Comparison of ENCODE assay signal across 9 mouse cellular contexts in genomic region chr14:16248135-16248534, GRCm38 (mm10). TPM values are rescaled to one million over a fixed set of nuclear protein-coding genes. Genes with fewer than 3 reads are reported as not detected.
DNase-seq lines count a peak whose midpoint lies in the region; ATAC-seq and TF ChIP-seq lines count a peak whose summit lies in the region.
"Had no signal": no experiment of that assay in that cellular context is flagged by ENCODE, and none has a peak within 500 bp of the region (broad histone marks: within the 10 kb centered on the region; RNA-seq: fewer than 3 reads in every experiment).

No protein-coding gene starts in this region.

- no peak for TF ChIP-seq POLR2A in myocyte (IDR thresholded peaks at IDR 0.05; ENCODE audit: insufficient read length, low read depth)

- no peak for ATAC-seq in forebrain, embryonic 16.5 days
- ATAC-seq in limb, embryonic 12.5 days (ENCODE audit: insufficient number of reproducible peaks, insufficient read depth, low FRiP score, low TSS enrichment, low read depth): no peak
- no peak for ATAC-seq in hindbrain, embryonic 15.5 days (ENCODE audit: low FRiP score, low read depth)

- no peak overlapping the region for H3K4me2 ChIP-seq in forebrain, embryonic 16.5 days (ENCODE audit: low read length)
- H3K4me2 ChIP-seq in limb, embryonic 12.5 days: peak overlapping the region; percentile 77
- peak overlapping the region; percentile 93 for H3K4me2 ChIP-seq in hindbrain, embryonic 15.5 days
- H3K4me2 ChIP-seq in myocyte (ENCODE audit: low read depth): peak overlapping the region; percentile 82

- H3K9me3 ChIP-seq in forebrain, embryonic 10.5 days: no peaks in the 10 kb centered on the region
- no peaks in the 10 kb centered on the region for H3K9me3 ChIP-seq in forebrain, embryonic 16.5 days (ENCODE audit: control insufficient read depth, low read length)
- no peaks in the 10 kb centered on the region for H3K9me3 ChIP-seq in limb, embryonic 12.5 days
- H3K9me3 ChIP-seq in limb, embryonic 10.5 days (replicated peaks): no peaks in the 10 kb centered on the region
- no peaks in the 10 kb centered on the region for H3K9me3 ChIP-seq in hindbrain, embryonic 15.5 days

- no peaks in the 10 kb centered on the region for H3K36me3 ChIP-seq in forebrain, embryonic 10.5 days (replicated peaks)
- no peaks in the 10 kb centered on the region for H3K36me3 ChIP-seq in forebrain, embryonic 16.5 days (ENCODE audit: control insufficient read depth, insufficient read depth)
- H3K36me3 ChIP-seq in limb, embryonic 12.5 days: no peaks in the 10 kb centered on the region
- H3K36me3 ChIP-seq in limb, embryonic 10.5 days: no peaks in the 10 kb centered on the region
- H3K36me3 ChIP-seq in hindbrain, embryonic 15.5 days: no peaks in the 10 kb centered on the region
- no peaks in the 10 kb centered on the region for H3K36me3 ChIP-seq in myocyte (ENCODE audit: control insufficient read depth, insufficient read depth)

- peak overlapping the region; percentile 73; the same call in 1 of the 2 replicates for H3K4me3 ChIP-seq in forebrain, embryonic 10.5 days
- H3K4me3 ChIP-seq in forebrain, embryonic 16.5 days (replicated peaks; ENCODE audit: low read length): no peak overlapping the region
- no peak overlapping the region for H3K4me3 ChIP-seq in limb, embryonic 12.5 days (replicated peaks)
- no peak overlapping the region; the same call in 1 of the 2 replicates for H3K4me3 ChIP-seq in limb, embryonic 10.5 days
- H3K4me3 ChIP-seq in hindbrain, embryonic 15.5 days: 0 out of 2 replicates have a peak overlapping the region, but pooled peaks have one; percentile 97
- H3K4me3 ChIP-seq in myocyte: peak overlapping the region; percentile 67

- 73% methylated on average over 3 of the region's 3 CpGs for WGBS in forebrain, embryonic 10.5 days
- 79% methylated on average over 3 of the region's 3 CpGs for whole genome bisulfite sequencing in forebrain, embryonic 16.5 days
- 76% methylated on average over 3 of the region's 3 CpGs for whole genome bisulfite sequencing in limb, embryonic 12.5 days
- WGBS in limb, embryonic 10.5 days: 84% methylated on average over 3 of the region's 3 CpGs
- 73% methylated on average over 3 of the region's 3 CpGs for WGBS in hindbrain, embryonic 15.5 days

- intact Hi-C loops in left cerebral cortex, postnatal 25 days (cut with DNase I): no loop called here

- no peak overlapping the region for H3K9ac ChIP-seq in forebrain, embryonic 16.5 days (replicated peaks; ENCODE audit: low read depth, low read length)
- H3K9ac ChIP-seq in limb, embryonic 12.5 days (replicated peaks): no peak overlapping the region
- H3K9ac ChIP-seq in hindbrain, embryonic 15.5 days: no peak overlapping the region

- no peaks in the 10 kb centered on the region for H3K79me2 ChIP-seq in myocyte (ENCODE audit: control insufficient read depth, insufficient read depth)

- H3K27me3 ChIP-seq in forebrain, embryonic 10.5 days (ENCODE audit: poor library complexity, severe bottlenecking): no peaks in the 10 kb centered on the region
- H3K27me3 ChIP-seq in forebrain, embryonic 16.5 days (replicated peaks; ENCODE audit: control insufficient read depth, insufficient read depth, low read length): no peaks in the 10 kb centered on the region
- no peaks in the 10 kb centered on the region for H3K27me3 ChIP-seq in limb, embryonic 12.5 days
- H3K27me3 ChIP-seq in limb, embryonic 10.5 days (ENCODE audit: low read depth, poor library complexity, severe bottlenecking): no peaks in the 10 kb centered on the region
- H3K27me3 ChIP-seq in hindbrain, embryonic 15.5 days: no peaks in the 10 kb centered on the region
- no peaks in the 10 kb centered on the region for H3K27me3 ChIP-seq in myocyte (ENCODE audit: control insufficient read depth, insufficient read depth, insufficient read length)

- peaks cover 28% of the 10 kb centered on the region for H3K4me1 ChIP-seq in forebrain, embryonic 10.5 days
- H3K4me1 ChIP-seq in forebrain, embryonic 16.5 days (replicated peaks; ENCODE audit: control insufficient read depth, insufficient read depth, low read length): peaks cover 14% of the 10 kb centered on the region
- H3K4me1 ChIP-seq in limb, embryonic 12.5 days (replicated peaks): peaks cover 6% of the 10 kb centered on the region
- peaks cover 13% of the 10 kb centered on the region for H3K4me1 ChIP-seq in limb, embryonic 10.5 days
- H3K4me1 ChIP-seq in hindbrain, embryonic 15.5 days (replicated peaks): peaks cover 26% of the 10 kb centered on the region

- no peak overlapping the region for H3ac ChIP-seq in myocyte (ENCODE audit: control insufficient read depth, insufficient read length)

- DNase-seq in forebrain, embryonic 10.5 days (ENCODE audit: extremely low spot score, low spot score): no peak
- no peak for DNase-seq in limb, embryonic 10.5 days (ENCODE audit: low spot score)
- DNase-seq in layer of hippocampus, postnatal 36 days: no peak
- no peak for DNase-seq in left cerebral cortex, postnatal 25 days (ENCODE audit: low spot score in 2 of 2)
- DNase-seq: thymus, postnatal 25 days had no signal

- no peak overlapping the region for H3K27ac ChIP-seq in forebrain, embryonic 10.5 days
- no peak overlapping the region for H3K27ac ChIP-seq in forebrain, embryonic 16.5 days (ENCODE audit: low read length)
- H3K27ac ChIP-seq in limb, embryonic 12.5 days: no peak overlapping the region
- H3K27ac ChIP-seq in limb, embryonic 10.5 days: no peak overlapping the region
- H3K27ac ChIP-seq in hindbrain, embryonic 15.5 days (replicated peaks): no peak overlapping the region

TF ChIP-seq in myocyte, 11 proteins besides CTCF, POLR2A, EP300 and RAD21:
- TF ChIP-seq MYOD1 (IDR thresholded peaks at IDR 0.05; ENCODE audit: control insufficient read depth in 1 of 3, insufficient read length in 2 of 3, low read depth in 2 of 3): no peak
- no peak for TF ChIP-seq TCF12 (IDR thresholded peaks at IDR 0.05; ENCODE audit: insufficient read depth, poor library complexity, severe bottlenecking)
- TF ChIP-seq REST (IDR thresholded peaks at IDR 0.05; ENCODE audit: insufficient read depth, insufficient read length): no peak
- no peak for TF ChIP-seq TCF3 (IDR thresholded peaks at IDR 0.05; ENCODE audit: insufficient read length, low read depth)
- no peak for TF ChIP-seq E2F4 (IDR thresholded peaks at IDR 0.05; ENCODE audit: insufficient read depth)
- TF ChIP-seq SRF (IDR thresholded peaks at IDR 0.05; ENCODE audit: control insufficient read depth, insufficient read length, low read depth): no peak
- TF ChIP-seq CEBPB (IDR thresholded peaks at IDR 0.05; ENCODE audit: insufficient read depth, poor library complexity, severe bottlenecking): no peak
- TF ChIP-seq USF1 (IDR thresholded peaks at IDR 0.05; ENCODE audit: low read depth): no peak
- no peak for TF ChIP-seq MAX (IDR thresholded peaks at IDR 0.05; ENCODE audit: low read depth)
- no peak for TF ChIP-seq MYOG (IDR thresholded peaks at IDR 0.05; ENCODE audit: control insufficient read depth in 1 of 3, insufficient read depth in 1 of 3, insufficient read length in 2 of 3, low read depth in 2 of 3)
- no peak for TF ChIP-seq POLR2AphosphoS2 (IDR thresholded peaks at IDR 0.05; ENCODE audit: insufficient read length, low read depth)

RNA-seq across cellular contexts. Expression of gene Ngly1, which starts 0.9 kb away (rescaled TPM):
- 17.8 and 18.0 TPM in 2 replicates for polyA plus RNA-seq in forebrain, embryonic 10.5 days (2016; fragmentation: Nextera tagmentation; extraction: Ambion mirVana)
- 25.2 and 28.7 TPM in 2 replicates for polyA plus RNA-seq in forebrain, embryonic 16.5 days (2015; fragmentation: Nextera tagmentation; extraction: Ambion mirVana)
- 33.8 and 36.0 TPM in 2 replicates for polyA plus RNA-seq in limb, embryonic 12.5 days (2016; fragmentation: Nextera tagmentation; extraction: Ambion mirVana)
- 15.4 and 19.8 TPM in 2 replicates for polyA plus RNA-seq in limb, embryonic 10.5 days (2016; fragmentation: Nextera tagmentation; extraction: Ambion mirVana)
- polyA plus RNA-seq in hindbrain, embryonic 15.5 days (2015; fragmentation: Nextera tagmentation; extraction: Ambion mirVana): 27.5 and 28.3 TPM in 2 replicates
- polyA plus RNA-seq in myocyte (2012; fragmentation: generic; extraction: Trizol): 8.0 TPM
- total RNA-seq in layer of hippocampus, postnatal 36 days (2021): 10 to 100 TPM; 30.0 to 36.1 TPM
- 10 to 100 TPM; 31.2 to 31.8 TPM for total RNA-seq in left cerebral cortex, postnatal 25 days (2021)

RNA-seq across cellular contexts. Expression of gene Oxsm, which starts 1.5 kb away (rescaled TPM):
- 1.3 and 1.6 TPM in 2 replicates for polyA plus RNA-seq in forebrain, embryonic 10.5 days (2016; fragmentation: Nextera tagmentation; extraction: Ambion mirVana)
- 1.7 and 2.7 TPM in 2 replicates for polyA plus RNA-seq in forebrain, embryonic 16.5 days (2015; fragmentation: Nextera tagmentation; extraction: Ambion mirVana)
- polyA plus RNA-seq in limb, embryonic 12.5 days (2016; fragmentation: Nextera tagmentation; extraction: Ambion mirVana): 1.4 and 1.8 TPM in 2 replicates
- polyA plus RNA-seq in limb, embryonic 10.5 days (2016; fragmentation: Nextera tagmentation; extraction: Ambion mirVana): 1.3 and 1.8 TPM in 2 replicates
- 2.3 and 2.4 TPM in 2 replicates for polyA plus RNA-seq in hindbrain, embryonic 15.5 days (2015; fragmentation: Nextera tagmentation; extraction: Ambion mirVana)
- polyA plus RNA-seq in myocyte (2012; fragmentation: generic; extraction: Trizol): 3.7 TPM
- 1 to 10 TPM; 9.6 to 10.0 TPM for total RNA-seq in layer of hippocampus, postnatal 36 days (2021)
- 10 to 100 TPM; 10.9 to 11.2 TPM for total RNA-seq in left cerebral cortex, postnatal 25 days (2021)

Comparison
In these comparisons a context has a peak if more than half of its experiments do, and no peak if none do; other contexts are left out.
1. H3K4me3 ChIP-seq: peak in forebrain, embryonic 10.5 days (single experiment), hindbrain, embryonic 15.5 days (single experiment) and myocyte (single experiment); none in forebrain, embryonic 16.5 days (single experiment), limb, embryonic 12.5 days (single experiment) and limb, embryonic 10.5 days (single experiment).